Mouse (Mus musculus) forelimb bud, embryonic 11.5 days (tissue): Measurements from ENCODE around the gene D630003M21Rik.

Experiments
- DNase-seq: peaks from one replicate; pipeline ENCODE4 v3.0.0-alpha.2; 2012; ENCODE audit warnings: low read depth, low spot score

D630003M21Rik gene

DNA sequence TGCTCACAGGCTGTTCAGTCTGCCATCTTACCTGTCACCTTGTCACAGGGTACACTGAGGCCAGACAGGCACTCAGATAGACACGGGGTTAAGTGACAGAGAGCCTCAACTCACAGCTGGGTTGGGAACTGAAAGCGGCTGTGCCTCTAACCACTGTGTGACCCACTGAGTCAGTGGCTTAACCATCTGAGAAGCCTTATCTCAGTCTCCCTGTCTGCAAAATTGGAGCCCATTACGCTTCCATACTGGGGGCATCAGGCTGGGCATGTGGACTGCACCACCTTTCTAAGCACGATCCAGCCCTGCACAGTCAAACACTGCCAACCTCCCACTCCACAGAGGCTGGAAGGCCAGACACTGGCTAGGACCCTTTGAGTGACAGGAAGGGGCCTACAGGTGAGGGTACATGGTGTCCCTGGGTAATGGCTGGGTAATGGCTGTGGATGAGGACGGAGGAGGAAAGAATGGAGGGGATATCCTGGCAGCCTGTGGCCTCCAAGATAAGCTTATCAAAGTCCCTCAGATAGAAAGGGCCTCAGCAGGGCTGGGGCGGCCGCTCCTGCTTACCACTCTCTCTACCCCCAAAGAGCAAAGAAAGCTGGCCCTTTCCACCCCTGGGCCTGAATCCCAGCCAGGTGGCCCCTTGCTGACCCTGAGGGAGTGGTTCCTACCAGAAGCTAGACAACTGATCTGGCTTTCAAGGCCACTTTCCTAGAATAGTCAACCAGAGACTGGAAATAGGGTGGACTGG lies 87.2 kb downstream of the D630003M21Rik start:
- DNase-seq: no peak

DNA sequence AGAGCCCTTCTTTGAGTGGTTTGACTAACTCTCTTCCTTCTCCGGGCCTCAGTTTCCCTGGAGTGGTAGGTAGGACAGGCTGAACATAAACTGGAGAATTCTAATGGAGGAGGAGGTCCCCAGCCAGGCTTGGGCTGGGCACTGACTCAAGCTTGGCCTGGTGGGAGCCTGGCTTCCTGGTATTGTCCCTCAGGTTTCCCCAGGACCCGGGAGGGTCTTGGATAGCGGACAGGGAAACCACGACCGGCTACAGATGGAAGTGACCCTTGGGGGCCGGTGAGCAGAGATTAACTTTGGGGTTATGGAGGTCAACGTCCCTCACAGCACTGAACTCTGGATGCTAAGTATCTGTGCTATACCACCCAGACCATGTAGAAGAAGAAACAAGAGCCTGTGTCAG lies 87.8 kb downstream of the D630003M21Rik start:
- no peak for DNase-seq

DNA sequence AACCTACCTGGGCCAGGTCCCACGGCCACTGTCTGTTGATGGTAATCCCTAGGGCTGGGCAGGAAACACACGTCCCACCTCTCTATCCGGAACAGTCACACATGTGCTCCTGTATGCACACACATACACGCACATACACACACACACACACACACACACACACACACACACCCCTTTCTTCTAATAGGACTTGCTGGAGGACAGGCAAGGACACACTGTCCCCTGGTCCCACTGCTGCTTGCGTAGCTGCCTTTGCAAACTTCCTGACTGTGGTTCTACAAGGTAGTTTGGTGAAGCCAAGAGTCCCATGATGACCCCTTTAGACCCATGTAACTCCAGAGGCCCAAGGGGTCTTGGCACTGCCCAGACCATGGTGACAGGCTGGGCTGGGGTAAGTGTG lies 88.4 kb downstream of the D630003M21Rik start:
- no peak for DNase-seq

- no peak for DNase-seq
Observed at GRCm38 (mm10) chr2:158139628-158140027, 89.4 kb downstream of the D630003M21Rik start.

DNA sequence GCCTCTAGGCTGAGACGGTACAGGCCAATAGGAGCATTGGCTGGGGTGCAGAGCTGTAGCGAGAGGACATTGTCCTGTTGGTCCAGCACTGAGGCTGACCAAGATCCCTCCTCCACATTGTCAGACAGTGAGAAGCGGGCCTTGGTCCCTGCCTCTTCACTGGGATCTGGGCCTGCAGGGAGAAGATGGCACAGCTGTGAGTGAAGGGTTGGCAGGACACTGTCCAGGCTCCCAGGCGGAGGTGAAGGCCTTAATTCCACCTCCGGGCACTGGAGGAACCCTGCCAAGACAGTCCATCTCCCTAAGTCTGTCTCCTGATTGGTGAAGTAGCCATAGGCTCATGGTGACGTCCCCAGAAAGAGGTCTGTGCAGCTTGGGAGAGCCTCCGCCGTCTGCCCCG lies 90.2 kb downstream of the D630003M21Rik start:
- DNase-seq: no peak

DNA sequence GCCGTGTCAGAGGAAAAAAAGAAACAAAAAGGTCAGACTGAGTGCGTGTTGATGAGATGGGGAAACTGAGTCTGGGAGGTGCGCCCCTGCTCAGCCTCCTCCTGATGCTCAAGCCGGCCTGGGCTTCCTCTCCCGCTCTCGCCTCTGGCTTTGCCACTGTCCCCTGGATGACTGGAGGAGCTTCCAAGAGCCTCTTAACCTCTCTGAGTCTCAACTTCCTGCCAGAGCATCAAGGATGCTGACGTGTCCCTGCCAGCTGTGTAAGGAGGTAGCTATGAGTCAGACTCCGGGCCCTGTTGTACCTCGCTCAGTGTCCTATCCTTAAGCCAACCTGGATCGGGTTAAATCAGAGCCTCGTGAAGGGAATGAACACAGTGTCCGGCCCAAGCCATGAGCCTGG lies 91.3 kb downstream of the D630003M21Rik start:
- DNase-seq: no peak

DNA sequence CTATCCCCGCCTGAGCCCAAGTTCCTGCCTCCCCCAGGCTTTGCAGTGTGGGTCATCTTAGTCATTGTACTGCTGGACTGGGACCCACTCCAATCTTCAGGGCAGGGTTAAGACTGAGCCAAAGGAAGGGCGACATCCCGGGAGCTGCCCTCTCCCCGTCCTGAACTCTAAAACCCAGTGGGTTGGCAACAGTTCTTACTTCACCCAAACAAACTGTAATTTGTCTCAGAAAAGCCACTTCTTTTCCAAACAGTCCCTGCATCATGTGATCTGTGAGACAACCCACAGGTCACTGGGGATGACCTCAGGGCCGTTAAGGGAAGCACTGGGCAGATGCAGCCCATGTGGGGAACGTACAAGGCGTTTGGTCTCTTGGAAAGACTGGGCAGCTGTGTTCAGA lies 92.8 kb downstream of the D630003M21Rik start:
- DNase-seq: no peak

DNA sequence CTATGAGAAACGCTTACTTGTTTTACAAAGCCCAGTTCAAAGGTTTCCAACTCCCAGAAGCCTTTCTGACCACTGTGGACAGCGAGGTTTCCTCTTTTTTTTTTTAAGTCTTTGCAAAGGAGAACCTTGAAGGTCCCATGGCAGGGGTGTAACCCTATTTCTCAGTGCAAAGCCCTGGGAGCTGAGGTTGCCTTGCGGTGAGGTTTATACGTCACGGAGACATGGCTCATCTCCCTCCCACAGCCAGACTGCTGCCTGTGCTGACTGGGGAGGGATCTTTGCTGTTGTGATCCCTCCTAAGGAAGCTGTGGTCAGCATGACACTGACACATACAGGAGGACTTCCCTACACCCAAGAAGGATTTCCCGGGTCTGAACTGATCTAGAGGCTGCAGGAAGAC lies 96.0 kb downstream of the D630003M21Rik start:
- DNase-seq: no peak
